Mouse (Mus musculus): ENCODE measurements around the gene Sgo1. TPM values are rescaled to one million over a fixed set of nuclear protein-coding genes. Genes with fewer than 3 reads are reported as not detected.
"Not testable (repeated sequence)": the region's sequence is repeated elsewhere in the genome, so short reads cannot be mapped to it uniquely, and the experiment has no call there.

Gene Sgo1
- total and polyA plus RNA-seq, 3 experiments, result 19.4 to 56.8 (median 35.2) TPM

DNA sequence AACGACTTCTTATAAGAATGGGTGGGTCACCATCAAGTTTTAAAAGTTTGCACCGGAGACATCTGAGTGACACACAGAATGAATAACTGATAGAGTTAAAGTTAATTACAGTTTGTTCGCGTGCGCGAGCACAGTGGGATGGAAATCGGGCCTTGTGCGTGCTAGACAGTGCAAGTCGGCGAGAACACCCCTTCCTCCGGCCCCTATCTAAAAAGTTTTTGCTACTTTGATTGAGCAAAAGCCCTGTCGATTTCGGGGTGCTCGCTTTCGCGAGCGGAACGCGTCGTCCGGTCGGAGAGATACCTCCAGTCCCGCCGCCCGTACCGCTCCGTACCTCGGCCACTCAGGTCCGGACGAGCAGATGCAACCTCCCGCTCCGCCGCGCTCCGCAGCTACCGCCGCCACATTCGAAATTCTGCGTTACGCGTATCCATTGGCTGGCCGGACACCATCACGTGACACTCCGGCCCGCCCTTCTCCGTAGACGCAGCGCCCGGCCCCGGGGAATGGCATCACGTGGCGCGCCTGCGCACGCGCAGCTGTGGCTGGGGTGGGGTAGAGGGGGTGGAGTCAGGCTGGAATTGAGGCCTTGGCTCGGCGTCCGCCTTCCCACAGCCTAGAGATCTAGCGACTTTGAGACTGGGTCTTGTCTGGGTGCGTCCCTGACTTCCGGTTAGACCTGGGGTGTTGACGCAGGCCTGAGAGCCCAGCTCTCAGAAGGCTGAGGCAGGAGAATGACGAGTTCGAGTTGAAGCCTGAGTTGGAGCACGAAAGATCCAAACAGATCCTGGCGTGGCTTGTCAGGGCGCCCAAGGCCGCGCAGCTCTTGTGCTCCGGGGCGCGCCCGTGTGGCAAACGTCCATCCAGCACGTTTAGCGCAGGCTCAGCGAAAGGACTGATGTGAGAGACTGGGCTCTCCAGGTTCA, at the start of gene Sgo1 (continued):
- TF ChIP-seq MXI1 (IDR thresholded peaks at IDR 0.05; ENCODE audit: low read depth, low read length), result peak; percentile 77

DNA sequence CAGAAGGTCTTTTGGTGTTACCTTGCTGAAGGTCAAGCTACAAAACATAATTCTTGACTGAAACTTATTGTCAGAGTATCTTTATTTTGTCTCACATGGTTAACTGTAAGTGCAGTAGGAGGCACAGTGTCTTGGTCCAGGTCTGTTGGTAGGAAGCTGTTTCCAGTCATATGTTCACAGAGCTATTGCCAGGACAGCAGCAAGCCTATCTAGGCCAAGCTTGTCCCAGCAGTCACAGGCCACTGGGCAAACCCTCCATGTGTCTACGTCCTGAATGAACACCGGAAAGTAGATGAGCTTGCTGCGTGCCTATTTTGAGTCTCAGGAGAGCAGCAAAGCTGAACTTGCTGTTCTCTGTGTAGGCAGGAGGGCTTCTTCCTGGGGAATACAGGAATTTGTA, 29.8 kb upstream of the Sgo1 start:
- H3K4me2 ChIP-seq (ENCODE audit: insufficient read depth, low read depth, poor library complexity, severe bottlenecking); H3K27me3 ChIP-seq (replicated peaks); H3K9me3 ChIP-seq (replicated peaks; ENCODE audit: low read length); H3K4me3 ChIP-seq (replicated peaks in 1 of 3; ENCODE audit: low read depth in 2 of 3, low read length in 2 of 3, poor library complexity in 1 of 3); H3K36me3 ChIP-seq (replicated peaks in 1 of 2; ENCODE audit: control insufficient read depth in 1 of 2, insufficient read depth in 1 of 2, low read length in 1 of 2); DNase-seq (ENCODE audit: extremely low read depth); H3K4me1 ChIP-seq (ENCODE audit: control insufficient read depth in 1 of 2, insufficient read depth in 2 of 2); H3K27ac ChIP-seq (ENCODE audit: insufficient read depth, low read depth); H3K79me2 ChIP-seq (replicated peaks; ENCODE audit: control insufficient read depth, extremely low read depth, insufficient read depth, poor library complexity, severe bottlenecking); dilution Hi-C loops (cut with MboI; ENCODE audit: extremely low pct_ligation_motif_present, extremely low pct_unique_long_range_greater_than_20kb, low sequenced_read_pairs); H3K9ac ChIP-seq (ENCODE audit: insufficient read depth, low read depth); in situ Hi-C loops (cut with MboI; ENCODE audit: low pct_ligation_motif_present, low pct_unique_long_range_greater_than_20kb, low sequenced_read_pairs): not testable (repeated sequence)

GRCm38 (mm10) chr17:53718474-53718873, 29.3 kb upstream of the Sgo1 start:
- in situ Hi-C loops (cut with MboI; ENCODE audit: low pct_ligation_motif_present, low pct_unique_long_range_greater_than_20kb, low sequenced_read_pairs), result no loop called here
- Histone ChIP-seq H3K27me3 (replicated peaks) (no peaks in the 10 kb centered on the region), H3K4me1 (ENCODE audit: control insufficient read depth in 1 of 2, insufficient read depth in 2 of 2) (no peaks in the 10 kb centered on the region), H3K27ac (ENCODE audit: insufficient read depth, low read depth) (no peak overlapping the region), H3K4me2 (ENCODE audit: insufficient read depth, low read depth, poor library complexity, severe bottlenecking) (no peak overlapping the region), H3K9ac (ENCODE audit: insufficient read depth, low read depth) (no peak overlapping the region), H3K79me2 (replicated peaks; ENCODE audit: control insufficient read depth, extremely low read depth, insufficient read depth, poor library complexity, severe bottlenecking) (no peaks in the 10 kb centered on the region), H3K4me3 (replicated peaks in 1 of 3; ENCODE audit: low read depth in 2 of 3, low read length in 2 of 3, poor library complexity in 1 of 3) (no peak overlapping the region), H3K9me3 (replicated peaks; ENCODE audit: low read length) (no peaks in the 10 kb centered on the region), H3K36me3 (replicated peaks in 1 of 2; ENCODE audit: control insufficient read depth in 1 of 2, insufficient read depth in 1 of 2, low read length in 1 of 2) (no peaks in the 10 kb centered on the region)
- TF ChIP-seq ZC3H11A (IDR thresholded peaks at IDR 0.05; ENCODE audit: low read depth, low read length) (no peak), TBP (conservative IDR thresholded peaks at IDR 0.05; ENCODE audit: low read depth, low read length) (no peak), MXI1 (IDR thresholded peaks at IDR 0.05; ENCODE audit: low read depth, low read length) (no peak), ZNF384 (IDR thresholded peaks at IDR 0.05; ENCODE audit: low read depth, low read length) (no peak), MAX (IDR thresholded peaks at IDR 0.05; ENCODE audit: low read length) (no peak)
- DNase-seq (ENCODE audit: extremely low read depth), result no peak
- dilution Hi-C loops (cut with MboI; ENCODE audit: extremely low pct_ligation_motif_present, extremely low pct_unique_long_range_greater_than_20kb, low sequenced_read_pairs), result no loop called here

DNA sequence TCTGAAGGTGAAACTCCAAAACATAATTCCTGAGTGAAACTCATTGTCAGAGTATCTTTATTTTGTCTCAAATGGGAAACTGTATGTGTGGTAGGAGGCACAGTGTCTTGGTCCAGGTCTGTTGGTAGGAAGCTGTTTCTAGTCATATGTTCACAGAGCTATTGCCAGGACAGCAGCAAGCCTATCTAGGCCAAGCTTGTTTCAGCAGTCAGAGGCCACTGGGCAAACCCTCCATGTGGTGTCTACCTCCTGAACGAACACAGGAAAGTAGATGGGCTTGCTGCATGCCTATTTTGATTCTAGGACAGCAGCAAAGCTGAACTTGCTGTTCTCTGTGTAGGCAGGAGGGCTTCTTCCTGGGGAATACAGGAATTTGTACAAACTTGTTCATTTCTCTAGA, 26.0 kb upstream of the Sgo1 start:
- H3K27me3 ChIP-seq (replicated peaks); dilution Hi-C loops (cut with MboI; ENCODE audit: extremely low pct_ligation_motif_present, extremely low pct_unique_long_range_greater_than_20kb, low sequenced_read_pairs); DNase-seq (ENCODE audit: extremely low read depth); H3K9me3 ChIP-seq (replicated peaks; ENCODE audit: low read length); H3K27ac ChIP-seq (ENCODE audit: insufficient read depth, low read depth); H3K9ac ChIP-seq (ENCODE audit: insufficient read depth, low read depth); in situ Hi-C loops (cut with MboI; ENCODE audit: low pct_ligation_motif_present, low pct_unique_long_range_greater_than_20kb, low sequenced_read_pairs); H3K4me3 ChIP-seq (replicated peaks in 1 of 3; ENCODE audit: low read depth in 2 of 3, low read length in 2 of 3, poor library complexity in 1 of 3); H3K36me3 ChIP-seq (replicated peaks in 1 of 2; ENCODE audit: control insufficient read depth in 1 of 2, insufficient read depth in 1 of 2, low read length in 1 of 2); H3K4me1 ChIP-seq (ENCODE audit: control insufficient read depth in 1 of 2, insufficient read depth in 2 of 2); H3K4me2 ChIP-seq (ENCODE audit: insufficient read depth, low read depth, poor library complexity, severe bottlenecking); H3K79me2 ChIP-seq (replicated peaks; ENCODE audit: control insufficient read depth, extremely low read depth, insufficient read depth, poor library complexity, severe bottlenecking): not testable (repeated sequence)
